Mouse (Mus musculus): ENCODE measurements around the gene Cmah.

DNA sequence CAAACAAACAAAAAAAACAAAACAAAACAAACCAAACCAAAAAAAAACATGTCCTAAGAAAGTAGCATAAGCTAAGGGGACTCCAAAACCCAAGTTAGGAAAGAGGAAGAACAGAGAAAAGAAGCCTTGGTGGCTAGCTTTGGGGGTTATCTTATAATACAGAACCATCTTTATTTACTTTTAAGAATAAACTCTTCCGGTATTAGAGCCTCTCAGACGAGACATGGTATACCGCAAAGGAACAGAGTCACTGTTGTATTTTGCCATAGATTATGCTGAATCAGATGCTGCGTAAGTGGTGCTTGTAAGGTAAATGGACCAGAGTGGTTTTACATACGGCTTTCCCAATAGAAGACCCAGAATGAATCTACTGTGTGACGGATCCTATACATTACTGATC lies 53.5 kb downstream of the Cmah start:
- TF ChIP-seq POLR2A (IDR thresholded peaks at IDR 0.05; ENCODE audit: borderline replicate concordance, extremely low read depth, low read depth, low read length), result no peak
- no peak for TF ChIP-seq CTCF (IDR thresholded peaks at IDR 0.05; ENCODE audit: insufficient read depth, low read length)

All from lung, adult 2 months (tissue).